Mouse (Mus musculus) heart, embryonic 14.5 days (tissue): ENCODE measurements around the gene Akr1b3. TPM values are rescaled to one million over a fixed set of nuclear protein-coding genes. Genes with fewer than 3 reads are reported as not detected.
A peak's percentile ranks its signal among the peaks of the same experiment; 100 is the strongest.

ENCODE experiments used
- ATAC-seq: fragments of 200-750 bp; cut with Nextera tagmentation; 2 replicates; pipeline ENCODE4 v1.8.0; 2017; ENCODE audit warnings: low read depth, moderate TSS enrichment; ENCODE audit not compliant: insufficient number of reproducible peaks, insufficient read depth, low FRiP score
- H3K27ac ChIP-seq, 2 experiments: fragments of 200-500 bp in 1 of 2; fragments of 300-500 bp in 1 of 2; sonication (generic) in 1 of 2; replicated peaks in 1 of 2; 2 replicates each; pipeline ENCODE4 v1.5.1; 2012 to 2014; ENCODE audit warnings: low read depth in 2 of 2, low read length in 2 of 2, control low read depth in 1 of 2, mild to moderate bottlenecking in 1 of 2, mixed read lengths in 1 of 2; ENCODE audit not compliant: control insufficient read depth in 1 of 2, insufficient read depth in 1 of 2
- H3K27me3 ChIP-seq: fragments of 300-500 bp; sonication (generic); 2 replicates; pipeline ENCODE4 v1.6.1; 2014; ENCODE audit warnings: mild to moderate bottlenecking, low read length, control low read depth; ENCODE audit not compliant: control insufficient read depth, insufficient read depth
- H3K36me3 ChIP-seq: fragments of 300-500 bp; sonication (generic); 2 replicates; pipeline ENCODE4 v1.6.1; 2014; ENCODE audit warnings: mild to moderate bottlenecking, control low read depth, low read length, mixed read lengths; ENCODE audit not compliant: control insufficient read depth, insufficient read depth
- H3K4me1 ChIP-seq, 2 experiments: fragments of 200-500 bp in 1 of 2; fragments of 300-500 bp in 1 of 2; sonication (generic) in 1 of 2; 2 replicates each; pipeline ENCODE4 v1.6.1; 2012 to 2014; ENCODE audit warnings: low read length in 2 of 2, control low read depth in 1 of 2, mixed read lengths in 1 of 2; ENCODE audit not compliant: control insufficient read depth in 2 of 2, insufficient read depth in 2 of 2
- H3K4me2 ChIP-seq: fragments of 300-500 bp; sonication (generic); 2 replicates; pipeline ENCODE4 v1.6.1; 2014; ENCODE audit warnings: mild to moderate bottlenecking, low read length
- H3K4me3 ChIP-seq, 2 experiments: fragments of 200-500 bp in 1 of 2; fragments of 300-500 bp in 1 of 2; sonication (generic) in 1 of 2; 2 replicates each; pipeline ENCODE4 v1.5.1; 2012 to 2014; ENCODE audit warnings: low read length in 2 of 2, mild to moderate bottlenecking in 2 of 2, control low read depth in 1 of 2, low read depth in 1 of 2, moderate library complexity in 1 of 2; ENCODE audit not compliant: control insufficient read depth in 1 of 2, insufficient read depth in 1 of 2
- H3K9ac ChIP-seq: fragments of 300-500 bp; sonication (generic); 2 replicates; pipeline ENCODE4 v1.6.1; 2014; ENCODE audit warnings: mild to moderate bottlenecking, low read length
- H3K9me3 ChIP-seq: fragments of 300-500 bp; sonication (generic); 2 replicates; pipeline ENCODE4 v1.6.1; 2016; ENCODE audit warnings: low read length, control low read depth; ENCODE audit not compliant: control insufficient read depth
- WGBS: fragments of 180-500 bp; shearing (Covaris S2); extraction: QIAGEN DNeasy Blood & Tissue Kit; methylation state at CpG from one replicate; pipeline ENCODE4 v1.1.7; 2014; 5-methylcytosine and 5-hydroxymethylcytosine counted together
- polyA plus RNA-seq: library from polyadenylated mRNA; unstranded; fragments of >200 nt; fragmentation: Nextera tagmentation; extraction: Ambion mirVana; gene quantifications from 2 replicates; pipeline ENCODE4 v1.2.1, GENCODE M21; 2014

Gene Akr1b3
- 183 and 187 TPM in 2 replicates for polyA plus RNA-seq

GRCm38 (mm10) chr6:34316854-34317771 is at the start of gene Akr1b3:
Gene Akr1b3 (minus strand): TSS chr6:34317478.
- peak; percentile 98 for ATAC-seq
- Histone ChIP-seq H3K9ac (peak within 1 kb of the TSS; percentile 77), H3K4me2 (peak within 1 kb of the TSS; percentile 77), H3K27ac (peak within 1 kb of the TSS; percentile 90 to 95), H3K4me1 (peaks cover 0 to 22% of the 10 kb centered on the region in 2 experiments), H3K9me3 (no peaks in the 10 kb centered on the region), H3K4me3 (peak within 1 kb of the TSS; percentile 69 to 82), H3K27me3 (no peaks in the 10 kb centered on the region), H3K36me3 (peaks cover 2% of the 10 kb centered on the region)
- under 1% methylated on average over 60 of the region's 60 CpGs for WGBS

- ATAC-seq, result no peak
- Histone ChIP-seq H3K4me2 (no peak overlapping the region), H3K4me1 (no peaks in the 10 kb centered on the region; a peak in 1 of 4 replicates), H3K9me3 (no peaks in the 10 kb centered on the region), H3K36me3 (no peaks in the 10 kb centered on the region), H3K27me3 (no peaks in the 10 kb centered on the region), H3K4me3 (no peak overlapping the region), H3K27ac (no peak overlapping the region), H3K9ac (no peak overlapping the region)
- 77% methylated on average over 12 of the region's 12 CpGs for WGBS
These were observed 47.2 kb upstream of the Akr1b3 start for GRCm38 (mm10) chr6:34364217-34365136.

- ATAC-seq, result no peak
- no peak overlapping the region for H3K9ac ChIP-seq
- no peaks in the 10 kb centered on the region for H3K9me3 ChIP-seq
- no peak overlapping the region for H3K4me3 ChIP-seq
- H3K4me2 ChIP-seq, result no peak overlapping the region
- WGBS, result 47% methylated on average over 9 of the region's 9 CpGs
- H3K4me1 ChIP-seq, result peaks cover 6 to 11% of the 10 kb centered on the region in 2 experiments
- no peaks in the 10 kb centered on the region for H3K27me3 ChIP-seq
- H3K27ac ChIP-seq, result no peak overlapping the region
- H3K36me3 ChIP-seq, result no peaks in the 10 kb centered on the region
These were observed 38.6 kb upstream of the Akr1b3 start for GRCm38 (mm10) chr6:34355841-34356240.

DNA sequence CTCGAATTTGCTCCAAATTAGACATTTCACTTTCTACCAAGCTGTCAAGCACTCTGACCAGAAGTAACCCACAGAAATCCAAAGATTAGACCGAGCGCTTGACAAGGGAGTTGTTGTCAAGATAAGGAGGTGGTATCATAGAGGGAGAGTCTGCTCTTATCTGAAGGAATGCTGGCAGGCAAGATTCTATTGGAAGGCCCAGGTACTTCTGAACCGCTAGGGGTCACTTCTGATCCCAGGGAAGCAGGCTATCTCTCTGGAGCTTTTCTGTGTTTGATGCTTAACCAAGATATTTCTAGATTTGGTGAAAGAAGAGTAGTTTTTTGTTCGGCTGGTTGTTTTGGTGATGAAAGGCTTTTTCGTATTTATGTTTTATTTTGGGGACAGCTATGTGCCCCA is 38.1 kb upstream of the Akr1b3 start:
- WGBS, result 29% methylated on average over 6 of the region's 6 CpGs
- Histone ChIP-seq H3K9ac (no peak overlapping the region), H3K9me3 (no peaks in the 10 kb centered on the region), H3K4me1 (peaks cover 6 to 11% of the 10 kb centered on the region in 2 experiments), H3K4me2 (0 out of 2 replicates have a peak overlapping the region, but pooled peaks have one; percentile 71), H3K4me3 (no peak overlapping the region), H3K27me3 (no peaks in the 10 kb centered on the region), H3K36me3 (no peaks in the 10 kb centered on the region), H3K27ac (no peak overlapping the region; a peak in 1 of 4 replicates)
- ATAC-seq, result no peak

- peaks cover 6 to 11% of the 10 kb centered on the region in 2 experiments for H3K4me1 ChIP-seq
- WGBS, result 49% methylated on average over 8 of the region's 8 CpGs
- 0 out of 2 replicates have a peak overlapping the region, but pooled peaks have one; percentile 64 for H3K9ac ChIP-seq
- peak overlapping the region; percentile 71 for H3K4me2 ChIP-seq
- H3K36me3 ChIP-seq, result no peaks in the 10 kb centered on the region
- no peaks in the 10 kb centered on the region for H3K9me3 ChIP-seq
- peak overlapping the region; percentile 25 to 33; a peak in 3 of 4 replicates for H3K4me3 ChIP-seq
- H3K27ac ChIP-seq, result peak overlapping the region; percentile 66 to 67
- ATAC-seq, result no peak
- no peaks in the 10 kb centered on the region for H3K27me3 ChIP-seq
These were observed 37.4 kb upstream of the Akr1b3 start for GRCm38 (mm10) chr6:34354354-34355348.

- no peak for ATAC-seq
- peaks cover 6 to 11% of the 10 kb centered on the region in 2 experiments for H3K4me1 ChIP-seq
- H3K9ac ChIP-seq, result peak within 1 kb of the TSS; percentile 64
- peak within 1 kb of the TSS; percentile 25 to 33; a peak in 3 of 4 replicates for H3K4me3 ChIP-seq
- H3K36me3 ChIP-seq, result no peaks in the 10 kb centered on the region
- H3K27ac ChIP-seq, result peak within 1 kb of the TSS; percentile 66 to 67
- WGBS, result 9% methylated on average over 16 of the region's 16 CpGs
- no peaks in the 10 kb centered on the region for H3K9me3 ChIP-seq
- H3K27me3 ChIP-seq, result no peaks in the 10 kb centered on the region
- H3K4me2 ChIP-seq, result peak within 1 kb of the TSS; percentile 71
These were observed 36.5 kb upstream of the Akr1b3 start, which contains the start of gene Akr1b8 for GRCm38 (mm10) chr6:34353658-34354353. Gene Akr1b8 (plus strand): TSS chr6:34354119.
